Comparison of ENCODE assay signal across 31 mouse cellular contexts in genomic region chr3:32727861-32728260, GRCm38 (mm10).
"Had no signal": no experiment of that assay in that cellular context is flagged by ENCODE, and none has a peak within 500 bp of the region (broad histone marks: within the 10 kb centered on the region; RNA-seq: fewer than 3 reads in every experiment).

No protein-coding gene starts in this region.

- H3K9ac ChIP-seq: limb, embryonic 12.5 days; limb, embryonic 13.5 days; limb, embryonic 15.5 days; liver, embryonic 12.5 days; liver, embryonic 13.5 days; liver, embryonic 14.5 days; liver, embryonic 15.5 days; liver, postnatal 0 days; lung, embryonic 14.5 days; lung, embryonic 15.5 days; midbrain, embryonic 12.5 days; midbrain, embryonic 13.5 days; midbrain, embryonic 15.5 days; neural tube, embryonic 12.5 days; neural tube, embryonic 13.5 days had no signal

- H3K4me3 ChIP-seq: limb, embryonic 10.5 days; limb, embryonic 12.5 days; limb, embryonic 13.5 days; limb, embryonic 15.5 days; liver, embryonic 12.5 days; liver, embryonic 13.5 days; liver, embryonic 15.5 days; lung, embryonic 15.5 days; megakaryocyte, embryonic 14.5 days; midbrain, embryonic 10.5 days; midbrain, embryonic 12.5 days; midbrain, embryonic 13.5 days; midbrain, embryonic 15.5 days; myocyte; neural tube, embryonic 12.5 days; neural tube, embryonic 13.5 days had no signal

- H3K27me3 ChIP-seq: limb, embryonic 12.5 days; limb, embryonic 13.5 days; limb, embryonic 15.5 days; liver, embryonic 12.5 days; liver, embryonic 13.5 days; liver, embryonic 15.5 days; lung, embryonic 15.5 days; megakaryocyte, embryonic 14.5 days; midbrain, embryonic 12.5 days; midbrain, embryonic 13.5 days; midbrain, embryonic 15.5 days; neural tube, embryonic 12.5 days; neural tube, embryonic 13.5 days had no signal

- H3K4me2 ChIP-seq: limb, embryonic 12.5 days; limb, embryonic 13.5 days; limb, embryonic 15.5 days; liver, embryonic 11.5 days; liver, embryonic 12.5 days; liver, embryonic 13.5 days; liver, embryonic 15.5 days; lung, embryonic 14.5 days; lung, embryonic 15.5 days; midbrain, embryonic 12.5 days; midbrain, embryonic 13.5 days; midbrain, embryonic 15.5 days; neural tube, embryonic 12.5 days; neural tube, embryonic 13.5 days had no signal

- H3K27ac ChIP-seq: limb, embryonic 10.5 days; limb, embryonic 12.5 days; limb, embryonic 13.5 days; limb, embryonic 15.5 days; liver, embryonic 12.5 days; liver, embryonic 13.5 days; liver, embryonic 14.5 days; liver, embryonic 15.5 days; lung, embryonic 15.5 days; macrophage; midbrain, embryonic 10.5 days; midbrain, embryonic 12.5 days; midbrain, embryonic 13.5 days; midbrain, embryonic 15.5 days; neural tube, embryonic 12.5 days; neural tube, embryonic 13.5 days had no signal

- ATAC-seq: liver, embryonic 12.5 days; liver, postnatal 0 days; lung, postnatal 0 days; midbrain, embryonic 13.5 days; midbrain, embryonic 15.5 days had no signal

- H3K9me3 ChIP-seq: limb, embryonic 10.5 days; limb, embryonic 12.5 days; limb, embryonic 13.5 days; limb, embryonic 15.5 days; liver, embryonic 12.5 days; liver, embryonic 13.5 days; liver, embryonic 15.5 days; lung, embryonic 15.5 days; megakaryocyte, embryonic 14.5 days; midbrain, embryonic 10.5 days; midbrain, embryonic 12.5 days; midbrain, embryonic 13.5 days; midbrain, embryonic 15.5 days; neural tube, embryonic 12.5 days; neural tube, embryonic 13.5 days had no signal

- H3K4me1 ChIP-seq: limb, embryonic 10.5 days; limb, embryonic 12.5 days; limb, embryonic 13.5 days; limb, embryonic 15.5 days; liver, embryonic 12.5 days; liver, embryonic 13.5 days; liver, embryonic 15.5 days; lung, embryonic 15.5 days; megakaryocyte, embryonic 14.5 days; midbrain, embryonic 10.5 days; midbrain, embryonic 12.5 days; midbrain, embryonic 13.5 days; midbrain, embryonic 15.5 days; neural tube, embryonic 12.5 days; neural tube, embryonic 13.5 days had no signal

- DNase-seq: left cerebral cortex, postnatal 4 days; liver; liver, embryonic 13.5 days; liver, postnatal 0 days; lung, adult 18-20 months; lung, adult 2 months; lung, embryonic 14.5 days; lung, postnatal 10 days; lung, postnatal 14 days; lung, postnatal 36 days; lung, postnatal 4 days; midbrain, embryonic 14.5 days had no signal
